Mouse (Mus musculus): ENCODE results near the gene Olfr194. TPM values are rescaled to one million over a fixed set of nuclear protein-coding genes. Genes with fewer than 3 reads are reported as not detected.
"Not testable (repeated sequence)": the region's sequence is repeated elsewhere in the genome, so short reads cannot be mapped to it uniquely, and the experiment has no call there.

Olfr194 gene
- not detected in 2 replicates for polyA plus RNA-seq (2015; fragmentation: Nextera tagmentation; extraction: Ambion mirVana)

GRCm38 (mm10) chr16:59120969-59121368 lies at the start of gene Olfr194:
Gene Olfr194 (minus strand): TSS chr16:59121069.
- Histone ChIP-seq H3K27me3 (no peaks in the 10 kb centered on the region), H3K36me3 (no peaks in the 10 kb centered on the region), H3K4me3 (replicated peaks) (no peak within 1 kb of the TSS), H3K9me3 (replicated peaks) (no peaks in the 10 kb centered on the region), H3K27ac (no peak within 1 kb of the TSS), H3K9ac (no peak within 1 kb of the TSS), H3K4me2 (no peak within 1 kb of the TSS), H3K4me1 (replicated peaks) (no peaks in the 10 kb centered on the region)
- DNase-seq (no peak), ATAC-seq (ENCODE audit: low read depth) (no peak)

- H3K4me2 ChIP-seq: no peak within 1 kb of the TSS
These were observed 49.5 kb upstream of the Olfr194 start, which contains the start of gene Olfr196 for GRCm38 (mm10) chr16:59170354-59170753. Gene Olfr196 (minus strand): TSS chr16:59170454.

GRCm38 (mm10) chr16:59151996-59152395 lies 31.1 kb upstream of the Olfr194 start:
- Histone ChIP-seq H3K4me1 (replicated peaks) (no peaks in the 10 kb centered on the region), H3K9me3 (replicated peaks) (no peaks in the 10 kb centered on the region), H3K27me3 (no peaks in the 10 kb centered on the region), H3K27ac (no peak overlapping the region), H3K4me3 (replicated peaks) (no peak overlapping the region), H3K36me3 (no peaks in the 10 kb centered on the region), H3K4me2 (no peak overlapping the region), H3K9ac (no peak overlapping the region)
- WGBS (ENCODE audit: insufficient replicate concordance): 52% methylated on average over 2 of the region's 2 CpGs
- DNase-seq (no peak), ATAC-seq (ENCODE audit: low read depth) (no peak)

More at GRCm38 (mm10) chr16:59170354-59170753, 49.5 kb upstream of the Olfr194 start, which contains the start of gene Olfr196:
- no peak for DNase-seq
- WGBS (ENCODE audit: insufficient replicate concordance): 43% methylated on average over 3 of the region's 3 CpGs
- H3K9me3 ChIP-seq (replicated peaks): no peaks in the 10 kb centered on the region
- H3K27ac ChIP-seq: no peak within 1 kb of the TSS
- H3K9ac ChIP-seq: no peak within 1 kb of the TSS
- no peaks in the 10 kb centered on the region for H3K27me3 ChIP-seq
- H3K4me1 ChIP-seq (replicated peaks): no peaks in the 10 kb centered on the region
- H3K36me3 ChIP-seq: no peaks in the 10 kb centered on the region
- H3K4me3 ChIP-seq (replicated peaks): no peak within 1 kb of the TSS
- no peak for ATAC-seq (ENCODE audit: low read depth)

GRCm38 (mm10) chr16:59146746-59147145 lies 25.9 kb upstream of the Olfr194 start, which contains the start of gene Olfr195:
Gene Olfr195 (plus strand): TSS chr16:59147046.
- Histone ChIP-seq H3K36me3 (no peaks in the 10 kb centered on the region), H3K4me1 (replicated peaks) (no peaks in the 10 kb centered on the region), H3K4me2 (no peak within 1 kb of the TSS), H3K27ac (no peak within 1 kb of the TSS), H3K4me3 (replicated peaks) (no peak within 1 kb of the TSS), H3K9me3 (replicated peaks) (peaks cover 4% of the 10 kb centered on the region; the same call in 1 of the 2 replicates), H3K9ac (no peak within 1 kb of the TSS), H3K27me3 (no peaks in the 10 kb centered on the region)
- ATAC-seq (ENCODE audit: low read depth) (no peak), DNase-seq (no peak)
- 71% methylated on average over 1 of the region's 1 CpGs for WGBS (ENCODE audit: insufficient replicate concordance)

- H3K36me3 ChIP-seq: no peaks in the 10 kb centered on the region
- no peak overlapping the region for H3K4me2 ChIP-seq
- peaks cover 4% of the 10 kb centered on the region; the same call in 1 of the 2 replicates for H3K9me3 ChIP-seq (replicated peaks)
- H3K4me1 ChIP-seq (replicated peaks): no peaks in the 10 kb centered on the region
- H3K27me3 ChIP-seq: no peaks in the 10 kb centered on the region
- DNase-seq: no peak
- H3K9ac ChIP-seq: no peak overlapping the region
- no peak for ATAC-seq (ENCODE audit: low read depth)
- no peak overlapping the region for H3K27ac ChIP-seq
- no peak overlapping the region for H3K4me3 ChIP-seq (replicated peaks)
These were observed 20.2 kb upstream of the Olfr194 start for GRCm38 (mm10) chr16:59141105-59141504.

GRCm38 (mm10) chr16:59130740-59131139 lies 9.9 kb upstream of the Olfr194 start:
- H3K9me3 ChIP-seq (replicated peaks): peaks cover 5% of the 10 kb centered on the region; the same call in 1 of the 2 replicates
- ATAC-seq (ENCODE audit: low read depth): no peak
- H3K4me3 ChIP-seq (replicated peaks): no peak overlapping the region
- 60% methylated on average over 1 of the region's 1 CpGs for WGBS (ENCODE audit: insufficient replicate concordance)
- no peak overlapping the region for H3K4me2 ChIP-seq
- H3K9ac ChIP-seq: no peak overlapping the region
- H3K27me3 ChIP-seq: no peaks in the 10 kb centered on the region
- no peak for DNase-seq
- no peaks in the 10 kb centered on the region for H3K36me3 ChIP-seq
- H3K27ac ChIP-seq: no peak overlapping the region
- no peaks in the 10 kb centered on the region for H3K4me1 ChIP-seq (replicated peaks)

GRCm38 (mm10) chr16:59111781-59112180 lies 9.1 kb downstream of the Olfr194 start, which contains the start of gene Olfr193:
Gene Olfr193 (minus strand): TSS chr16:59111881.
- WGBS (ENCODE audit: insufficient replicate concordance): 50% methylated on average over 1 of the region's 1 CpGs
- Histone ChIP-seq H3K27me3 (no peaks in the 10 kb centered on the region), H3K4me1 (replicated peaks) (no peaks in the 10 kb centered on the region), H3K4me3 (replicated peaks) (no peak within 1 kb of the TSS), H3K27ac (no peak within 1 kb of the TSS), H3K36me3 (no peaks in the 10 kb centered on the region), H3K9me3 (replicated peaks) (no peaks in the 10 kb centered on the region), H3K4me2 (no peak within 1 kb of the TSS), H3K9ac (no peak within 1 kb of the TSS)
- DNase-seq (no peak), ATAC-seq (ENCODE audit: low read depth) (no peak)

- not testable (repeated sequence) for H3K27me3 ChIP-seq; H3K4me3 ChIP-seq (replicated peaks); ATAC-seq (ENCODE audit: low read depth); H3K27ac ChIP-seq; H3K36me3 ChIP-seq; DNase-seq; H3K9me3 ChIP-seq (replicated peaks); H3K9ac ChIP-seq; H3K4me1 ChIP-seq (replicated peaks); H3K4me2 ChIP-seq
- WGBS (ENCODE audit: insufficient replicate concordance): 33% methylated on average over 5 of the region's 5 CpGs
These were observed 12.3 kb downstream of the Olfr194 start for GRCm38 (mm10) chr16:59108522-59108921.

GRCm38 (mm10) chr16:59105312-59105711 lies 15.6 kb downstream of the Olfr194 start:
- WGBS (ENCODE audit: insufficient replicate concordance): 61% methylated on average over 2 of the region's 2 CpGs
- no peaks in the 10 kb centered on the region for H3K27me3 ChIP-seq
- no peaks in the 10 kb centered on the region for H3K4me1 ChIP-seq (replicated peaks)
- H3K4me2 ChIP-seq: no peak overlapping the region
- no peak overlapping the region for H3K4me3 ChIP-seq (replicated peaks)
- no peak overlapping the region for H3K9ac ChIP-seq
- H3K9me3 ChIP-seq (replicated peaks): no peaks in the 10 kb centered on the region
- H3K36me3 ChIP-seq: no peaks in the 10 kb centered on the region
- DNase-seq (no peak), ATAC-seq (ENCODE audit: low read depth) (no peak)
- no peak overlapping the region for H3K27ac ChIP-seq

GRCm38 (mm10) chr16:59089722-59090121 lies 31.1 kb downstream of the Olfr194 start, which contains the start of gene Olfr191:
Gene Olfr191 (minus strand): TSS chr16:59089822.
- not testable (repeated sequence) for DNase-seq; H3K9me3 ChIP-seq (replicated peaks); H3K27ac ChIP-seq; H3K36me3 ChIP-seq; H3K27me3 ChIP-seq; ATAC-seq (ENCODE audit: low read depth); H3K4me3 ChIP-seq (replicated peaks); H3K4me1 ChIP-seq (replicated peaks); H3K4me2 ChIP-seq; H3K9ac ChIP-seq
- WGBS (ENCODE audit: insufficient replicate concordance): 20% methylated on average over 1 of the region's 1 CpGs

- not testable (repeated sequence) for H3K4me3 ChIP-seq (replicated peaks); H3K27ac ChIP-seq; H3K36me3 ChIP-seq; DNase-seq; H3K9ac ChIP-seq; H3K4me2 ChIP-seq; H3K27me3 ChIP-seq; ATAC-seq (ENCODE audit: low read depth); H3K4me1 ChIP-seq (replicated peaks); H3K9me3 ChIP-seq (replicated peaks)
- WGBS (ENCODE audit: insufficient replicate concordance): 65% methylated on average over 2 of the region's 2 CpGs
These were observed 39.8 kb downstream of the Olfr194 start for GRCm38 (mm10) chr16:59081113-59081512.

- no peaks in the 10 kb centered on the region for H3K27me3 ChIP-seq
- 68% methylated on average over 5 of the region's 5 CpGs for WGBS (ENCODE audit: insufficient replicate concordance)
- H3K36me3 ChIP-seq: no peaks in the 10 kb centered on the region
- H3K4me3 ChIP-seq (replicated peaks): no peak within 1 kb of the TSS
- H3K27ac ChIP-seq: no peak within 1 kb of the TSS
- H3K4me1 ChIP-seq (replicated peaks): no peaks in the 10 kb centered on the region
- ATAC-seq (ENCODE audit: low read depth) (no peak), DNase-seq (no peak)
- H3K9me3 ChIP-seq (replicated peaks): no peaks in the 10 kb centered on the region
- no peak within 1 kb of the TSS for H3K9ac ChIP-seq
- H3K4me2 ChIP-seq: no peak within 1 kb of the TSS
These were observed 43.0 kb downstream of the Olfr194 start, which contains the start of gene Olfr190 for GRCm38 (mm10) chr16:59077905-59078304. Gene Olfr190 (minus strand): TSS chr16:59078005.

All from liver, embryonic 13.5 days (tissue).